In the genomic region with DNA sequence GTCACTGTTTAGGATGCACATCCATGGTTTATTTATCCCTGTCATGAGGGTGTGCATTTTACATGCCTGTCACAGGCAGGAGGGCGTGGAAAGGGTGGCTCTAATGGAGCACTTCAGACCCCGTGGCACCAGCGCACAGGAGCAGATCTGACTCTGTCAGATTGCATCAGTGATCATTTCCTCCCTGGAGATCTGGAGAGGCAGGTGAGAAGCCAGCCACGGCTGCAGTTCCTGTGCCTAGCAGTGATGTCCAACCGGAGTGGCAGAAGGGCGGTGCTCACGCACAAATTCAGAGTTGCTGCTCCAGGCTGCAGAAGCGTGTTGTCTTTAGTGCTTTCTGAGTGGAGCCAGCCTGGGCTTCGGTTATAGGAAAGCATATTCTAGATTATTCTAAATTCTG, we compare ENCODE assay signal across 14 mouse cellular contexts.
DNase-seq lines count a peak whose midpoint lies in the region; ATAC-seq lines count a peak whose summit lies in the region.
"Had no signal": no experiment of that assay in that cellular context is flagged by ENCODE, and none has a peak within 500 bp of the region (broad histone marks: within the 10 kb centered on the region; RNA-seq: fewer than 3 reads in every experiment).

No protein-coding gene starts in this region.

- peak; percentile 3 for DNase-seq in CD4-positive, CD25-positive, alpha-beta regulatory T cell, adult 2 months (ENCODE audit: low read depth, low spot score)
- no peak for DNase-seq in frontal cortex, postnatal 36 days (ENCODE audit: low spot score in 2 of 2)
- peak; percentile 10 for DNase-seq in thymus, postnatal 25 days
- DNase-seq in thymus, postnatal 14 days, result no peak
- no peak for DNase-seq in gastrocnemius, postnatal 25 days
- DNase-seq in spleen, adult 12 weeks (ENCODE audit: low spot score), result no peak
- DNase-seq: adrenal gland, adult 2 months; embryo, embryonic 11 days; gastrocnemius, postnatal 36 days; heart, postnatal 4 days; kidney, adult 8-10 months; kidney, postnatal 4 days had no signal

- ATAC-seq in CD4-positive, CD25-positive, alpha-beta regulatory T cell, adult 4 months, result no peak
- ATAC-seq in frontal cortex, adult (ENCODE audit: low TSS enrichment), result peak; percentile 63

Comparison
In these comparisons a context has a peak if more than half of its experiments do, and no peak if none do; other contexts are left out.
1. DNase-seq: peak in CD4-positive, CD25-positive, alpha-beta regulatory T cell, adult 2 months (single experiment) and thymus, postnatal 25 days (single experiment); none in frontal cortex, postnatal 36 days (0 of 2), thymus, postnatal 14 days (single experiment), gastrocnemius, postnatal 25 days (single experiment) and spleen, adult 12 weeks (single experiment).